Mouse (Mus musculus) hindbrain, embryonic 10.5 days (tissue): ENCODE measurements around the gene Dph7. TPM values are rescaled to one million over a fixed set of nuclear protein-coding genes. Genes with fewer than 3 reads are reported as not detected.

Experiments used
- DNase-seq: peaks from one replicate; pipeline ENCODE4 v3.0.0-alpha.2; 2017; ENCODE audit warnings: low spot score
- H3K27ac ChIP-seq: fragments of 300-500 bp; sonication (generic); 2 replicates; pipeline ENCODE4 v1.5.1; 2016; ENCODE audit warnings: mild to moderate bottlenecking, moderate library complexity
- H3K27me3 ChIP-seq: fragments of 300-500 bp; sonication (generic); 2 replicates; pipeline ENCODE4 v1.6.1; 2016; ENCODE audit warnings: mild to moderate bottlenecking; ENCODE audit not compliant: poor library complexity, insufficient read depth, severe bottlenecking
- H3K36me3 ChIP-seq: fragments of 300-500 bp; sonication (generic); 2 replicates; pipeline ENCODE4 v1.6.1; 2016; ENCODE audit warnings: mild to moderate bottlenecking, moderate library complexity
- H3K4me1 ChIP-seq: fragments of 300-500 bp; sonication (generic); replicated peaks from 2 replicates; pipeline ENCODE4 v1.6.1; 2016; ENCODE audit warnings: mild to moderate bottlenecking
- H3K4me3 ChIP-seq: fragments of 300-500 bp; sonication (generic); 2 replicates; pipeline ENCODE4 v1.5.1; 2016; ENCODE audit warnings: mild to moderate bottlenecking, moderate library complexity
- H3K9me3 ChIP-seq: fragments of 300-500 bp; sonication (generic); 2 replicates; pipeline ENCODE4 v1.6.1; 2016; ENCODE audit warnings: mild to moderate bottlenecking, moderate library complexity
- WGBS: fragments of 180-500 bp; shearing (Covaris S2); methylation state at CpG from one replicate; pipeline ENCODE4 v1.1.7; 2016; 5-methylcytosine and 5-hydroxymethylcytosine counted together
- polyA plus RNA-seq: library from polyadenylated mRNA; unstranded; fragments of >200 nt; fragmentation: Nextera tagmentation; extraction: Ambion mirVana; gene quantifications from 2 replicates; pipeline ENCODE4 v1.2.1, GENCODE M21; 2016

The Dph7 gene
- polyA plus RNA-seq, 1 experiment from 2014 or later, result 35.5 TPM

- H3K4me1 ChIP-seq, result peaks cover 28% of the 10 kb centered on the region
- H3K27ac ChIP-seq, result peak within 1 kb of the TSS; percentile 90
- no peaks in the 10 kb centered on the region for H3K27me3 ChIP-seq
- DNase-seq, result peak; percentile 77
- peak within 1 kb of the TSS; percentile 83 for H3K4me3 ChIP-seq
- H3K36me3 ChIP-seq, result peaks cover 27% of the 10 kb centered on the region
- H3K9me3 ChIP-seq, result no peaks in the 10 kb centered on the region
- under 1% methylated on average over 16 of the region's 16 CpGs for WGBS
Measured at GRCm38 (mm10) chr2:24975704-24976297, 13.6 kb downstream of the Dph7 start, which contains the start of gene Pnpla7. Gene Pnpla7 (plus strand): TSS chr2:24976033.

DNA sequence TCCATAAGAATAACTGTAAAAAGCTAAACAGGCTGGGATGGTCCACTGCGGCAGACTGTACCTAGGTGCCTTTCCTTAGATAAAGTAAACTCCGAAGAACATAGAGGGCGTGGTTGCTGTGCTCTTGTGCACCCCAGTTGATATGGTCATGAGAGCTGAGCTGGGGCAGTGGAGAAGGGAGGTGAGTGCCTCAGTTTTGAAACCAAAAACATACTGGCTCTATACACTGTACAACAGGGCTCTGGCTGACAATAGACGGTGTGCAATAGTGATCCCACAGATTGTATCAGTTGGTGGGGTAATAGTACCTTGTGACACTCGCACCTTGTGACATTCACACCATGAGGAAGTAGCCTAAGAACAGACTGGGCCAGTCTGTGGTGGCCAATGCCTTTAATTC, 14.8 kb downstream of the Dph7 start:
- Histone ChIP-seq H3K27me3 (no peaks in the 10 kb centered on the region), H3K9me3 (no peaks in the 10 kb centered on the region), H3K4me1 (peaks cover 28% of the 10 kb centered on the region), H3K27ac (no peak overlapping the region), H3K36me3 (peaks cover 15% of the 10 kb centered on the region), H3K4me3 (no peak overlapping the region)
- 92% methylated on average over 5 of the region's 5 CpGs for WGBS
- no peak for DNase-seq

- no peaks in the 10 kb centered on the region for H3K27me3 ChIP-seq
- no peaks in the 10 kb centered on the region for H3K4me1 ChIP-seq
- H3K9me3 ChIP-seq, result no peaks in the 10 kb centered on the region
- DNase-seq, result no peak
- no peak overlapping the region for H3K27ac ChIP-seq
- 65% methylated on average over 2 of the region's 2 CpGs for WGBS
- no peak overlapping the region for H3K4me3 ChIP-seq
- H3K36me3 ChIP-seq, result no peaks in the 10 kb centered on the region
Measured at GRCm38 (mm10) chr2:24987762-24988161, 25.6 kb downstream of the Dph7 start.

- no peaks in the 10 kb centered on the region for H3K27me3 ChIP-seq
- H3K4me3 ChIP-seq, result no peak overlapping the region
- H3K27ac ChIP-seq, result no peak overlapping the region
- no peaks in the 10 kb centered on the region for H3K36me3 ChIP-seq
- H3K9me3 ChIP-seq, result no peaks in the 10 kb centered on the region
- WGBS, result 93% methylated on average over 6 of the region's 6 CpGs
- DNase-seq, result no peak
- H3K4me1 ChIP-seq, result no peaks in the 10 kb centered on the region
Measured at GRCm38 (mm10) chr2:24995332-24995731, 33.1 kb downstream of the Dph7 start.

DNA sequence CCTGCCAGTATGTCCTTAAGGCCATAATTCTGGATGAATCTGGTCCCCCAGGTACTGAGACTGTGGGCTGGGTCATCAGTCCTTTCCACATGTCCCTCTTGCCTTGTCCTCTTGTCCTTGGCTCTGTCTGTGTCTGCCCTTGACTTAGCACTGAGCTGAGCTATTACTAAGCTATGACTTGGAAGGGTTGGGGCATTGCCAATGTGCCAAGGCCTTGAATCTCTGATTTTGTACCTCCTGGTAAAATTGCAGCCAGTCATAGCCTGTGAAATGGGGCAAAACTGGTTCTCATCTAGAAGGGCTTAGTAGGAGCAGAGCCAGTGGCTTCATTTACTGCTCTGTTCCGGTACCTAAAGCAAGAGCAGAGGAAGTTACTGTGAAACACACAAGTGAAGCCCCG, 34.3 kb downstream of the Dph7 start:
- H3K9me3 ChIP-seq, result no peaks in the 10 kb centered on the region
- H3K4me1 ChIP-seq, result no peaks in the 10 kb centered on the region
- H3K36me3 ChIP-seq, result no peaks in the 10 kb centered on the region
- H3K27me3 ChIP-seq, result no peaks in the 10 kb centered on the region
- H3K27ac ChIP-seq, result no peak overlapping the region
- DNase-seq, result no peak
- WGBS, result 94% methylated on average over 2 of the region's 2 CpGs
- H3K4me3 ChIP-seq, result no peak overlapping the region

- H3K36me3 ChIP-seq, result no peaks in the 10 kb centered on the region
- no peaks in the 10 kb centered on the region for H3K4me1 ChIP-seq
- H3K4me3 ChIP-seq, result no peak overlapping the region
- H3K9me3 ChIP-seq, result no peaks in the 10 kb centered on the region
- no peak overlapping the region for H3K27ac ChIP-seq
- H3K27me3 ChIP-seq, result no peaks in the 10 kb centered on the region
- 83% methylated on average over 3 of the region's 3 CpGs for WGBS
- peak; percentile 29 for DNase-seq
Measured at GRCm38 (mm10) chr2:25000544-25001235, 38.5 kb downstream of the Dph7 start.

- WGBS, result 76% methylated on average over 9 of the region's 9 CpGs
- no peaks in the 10 kb centered on the region for H3K4me1 ChIP-seq
- DNase-seq, result no peak
Measured at GRCm38 (mm10) chr2:25003946-25004786, 42.0 kb downstream of the Dph7 start.

DNA sequence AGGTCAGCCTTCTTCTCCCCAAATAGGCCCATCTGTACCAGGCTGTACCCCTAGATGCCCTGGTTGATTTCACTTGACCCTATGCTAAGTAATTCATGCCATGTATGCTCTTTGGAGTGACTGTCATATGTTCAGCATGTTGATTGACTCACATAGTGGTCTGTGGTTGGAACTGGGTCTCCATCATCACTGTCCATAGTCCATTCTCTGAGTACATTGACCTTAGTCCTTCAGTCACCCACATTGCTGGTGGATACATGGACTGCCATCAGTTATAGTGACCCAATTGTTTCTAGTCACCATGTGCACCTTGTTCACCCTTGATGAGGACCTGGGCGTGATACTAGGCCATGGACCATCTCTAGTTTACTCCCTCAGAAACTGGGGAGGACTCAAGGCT, 44.6 kb downstream of the Dph7 start:
- Histone ChIP-seq H3K4me3 (no peak overlapping the region), H3K36me3 (no peaks in the 10 kb centered on the region), H3K27me3 (no peaks in the 10 kb centered on the region), H3K4me1 (no peaks in the 10 kb centered on the region), H3K27ac (no peak overlapping the region), H3K9me3 (no peaks in the 10 kb centered on the region)
- DNase-seq, result no peak
- WGBS, result 86% methylated on average over 1 of the region's 1 CpGs

More at GRCm38 (mm10) chr2:25003946-25004786, 42.0 kb downstream of the Dph7 start:
- Histone ChIP-seq H3K36me3 (no peaks in the 10 kb centered on the region), H3K9me3 (no peaks in the 10 kb centered on the region), H3K4me3 (no peak overlapping the region), H3K27me3 (no peaks in the 10 kb centered on the region), H3K27ac (no peak overlapping the region)

GRCm38 (mm10) chr2:25008250-25008649, 46.0 kb downstream of the Dph7 start:
- no peak overlapping the region for H3K4me3 ChIP-seq
- no peaks in the 10 kb centered on the region for H3K9me3 ChIP-seq
- no peaks in the 10 kb centered on the region for H3K4me1 ChIP-seq
- DNase-seq, result no peak
- no peaks in the 10 kb centered on the region for H3K27me3 ChIP-seq
- no peak overlapping the region for H3K27ac ChIP-seq
- no peaks in the 10 kb centered on the region for H3K36me3 ChIP-seq

Other genes starting within 250 kb of the Dph7 start
- gene Cacna1b, start 199.2 kb upstream of the Dph7 start, polyA plus RNA-seq, result 3.3 and 3.7 TPM in 2 replicates
- 119 and 145 TPM in 2 replicates for gene Ehmt1, start 42.8 kb upstream of the Dph7 start, polyA plus RNA-seq
- 19.4 and 20.6 TPM in 2 replicates for gene Arrdc1, start 27.1 kb upstream of the Dph7 start, polyA plus RNA-seq
- gene Zmynd19, start 12.6 kb upstream of the Dph7 start, polyA plus RNA-seq, result 24.0 and 27.6 TPM in 2 replicates
- 128 and 156 TPM in 2 replicates for gene Mrpl41, start 12.7 kb downstream of the Dph7 start, polyA plus RNA-seq
- 3.9 and 5.3 TPM in 2 replicates for gene Pnpla7, start 13.6 kb downstream of the Dph7 start, polyA plus RNA-seq
- gene Nsmf, start 92.0 kb downstream of the Dph7 start, polyA plus RNA-seq, result 72.2 and 89.0 TPM in 2 replicates
- not detected in 2 replicates for gene Entpd8, start 117.9 kb downstream of the Dph7 start, polyA plus RNA-seq
- 0.22 and 0.38 TPM in 2 replicates for gene Noxa1, start 132.7 kb downstream of the Dph7 start, polyA plus RNA-seq
- 77.4 and 108 TPM in 2 replicates for gene Nrarp, start 218.4 kb downstream of the Dph7 start, polyA plus RNA-seq
- 2.6 and 2.7 TPM in 2 replicates for gene Tor4a, start 234.5 kb downstream of the Dph7 start, polyA plus RNA-seq
- gene Nelfb, start 249.1 kb downstream of the Dph7 start, polyA plus RNA-seq, result 123 and 132 TPM in 2 replicates